Mouse (Mus musculus) E14TG2a.4 (cell line): ENCODE results near the gene Usp1.
"Not testable (repeated sequence)": the region's sequence is repeated elsewhere in the genome, so short reads cannot be mapped to it uniquely, and the experiment has no call there.

Experiments
- H3K27me3 ChIP-seq: 2 replicates; pipeline ENCODE4 v1.6.1; 2014; ENCODE audit warnings: low read length, control low read depth; ENCODE audit not compliant: insufficient read depth
- H3K36me3 ChIP-seq: 2 replicates; pipeline ENCODE4 v1.6.1; 2014; ENCODE audit warnings: low read length, control low read depth; ENCODE audit not compliant: insufficient read depth
- H3K4me1 ChIP-seq: replicated peaks from 2 replicates; pipeline ENCODE4 v1.6.1; 2014; ENCODE audit warnings: low read depth, low read length, control low read depth
- H3K4me3 ChIP-seq: replicated peaks from 2 replicates; pipeline ENCODE4 v1.5.1; 2014; ENCODE audit warnings: mild to moderate bottlenecking, low read length
- H3K9me3 ChIP-seq: 2 replicates; pipeline ENCODE4 v1.6.1; 2014; ENCODE audit warnings: low read length, control low read depth
- CTCF ChIP-seq: conservative IDR thresholded peaks from 2 replicates; pipeline ENCODE4 v1.5.1; 2014; ENCODE audit warnings: low read length
- NANOG ChIP-seq: IDR thresholded peaks from 2 replicates; pipeline ENCODE4 v1.6.1; 2014; ENCODE audit warnings: borderline replicate concordance, low read length, mixed read lengths
- POU5F1 ChIP-seq: IDR thresholded peaks from 2 replicates; pipeline ENCODE4 v1.6.1; 2014; ENCODE audit warnings: low read length, borderline replicate concordance

The Usp1 gene

GRCm38 (mm10) chr4:98969946-98970345 lies 46.3 kb downstream of the Usp1 start:
- TF ChIP-seq CTCF, result no peak
- TF ChIP-seq NANOG, result no peak
- TF ChIP-seq POU5F1, result no peak

GRCm38 (mm10) chr4:98975741-98976140 lies 52.1 kb downstream of the Usp1 start:
- Histone ChIP-seq H3K4me3 (no peak overlapping the region), H3K4me1 (no peaks in the 10 kb centered on the region), H3K36me3 (peaks cover 4% of the 10 kb centered on the region), H3K9me3 (no peaks in the 10 kb centered on the region), H3K27me3 (no peaks in the 10 kb centered on the region)
- no peak for TF ChIP-seq CTCF
- no peak for TF ChIP-seq POU5F1
- no peak for TF ChIP-seq NANOG

More at GRCm38 (mm10) chr4:98969946-98970345, 46.3 kb downstream of the Usp1 start:
- Histone ChIP-seq H3K9me3 (no peaks in the 10 kb centered on the region), H3K4me1 (no peaks in the 10 kb centered on the region), H3K36me3 (peaks cover 26% of the 10 kb centered on the region), H3K4me3 (no peak overlapping the region), H3K27me3 (no peaks in the 10 kb centered on the region)

DNA sequence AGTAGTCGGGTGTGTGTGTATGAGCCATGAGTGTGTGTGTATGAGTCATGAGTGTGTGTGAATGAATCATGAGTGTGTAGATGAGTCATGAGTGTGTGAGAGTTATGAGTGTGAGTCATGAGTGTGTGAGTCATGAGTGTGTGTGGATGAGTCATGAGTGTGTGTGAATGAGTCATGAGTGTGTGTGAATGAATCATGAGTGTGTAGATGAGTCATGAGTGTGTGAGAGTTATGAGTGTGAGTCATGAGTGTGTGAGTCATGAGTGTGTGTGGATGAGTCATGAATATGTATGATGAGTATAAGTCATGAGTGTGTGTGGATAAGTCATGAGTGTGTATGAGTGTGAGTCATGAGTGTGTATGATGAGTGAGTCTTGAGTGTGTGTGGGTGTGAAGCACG lies 54.7 kb downstream of the Usp1 start:
- not testable (repeated sequence) for H3K36me3 ChIP-seq, H3K4me1 ChIP-seq

DNA sequence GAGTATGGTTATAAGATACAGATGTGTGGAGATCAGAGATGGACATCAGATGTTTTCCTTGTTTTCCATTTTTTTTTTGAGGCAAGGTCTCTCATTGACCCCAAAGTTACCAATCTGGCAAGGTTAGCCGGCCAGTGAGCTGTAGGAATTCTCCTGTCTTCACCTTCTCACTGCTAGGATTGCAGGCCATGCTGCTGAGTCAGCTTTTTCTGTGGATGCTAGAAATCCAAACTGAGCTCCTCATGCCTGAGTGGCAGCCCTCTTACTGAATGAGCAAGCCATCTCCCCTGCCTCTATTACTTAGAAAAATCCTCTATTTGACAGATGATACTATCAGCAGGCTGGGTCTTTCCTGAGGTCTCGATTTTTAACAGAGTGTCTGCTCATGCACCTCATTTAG lies 55.1 kb downstream of the Usp1 start:
- Histone ChIP-seq H3K9me3 (no peaks in the 10 kb centered on the region), H3K36me3 (no peaks in the 10 kb centered on the region), H3K27me3 (no peaks in the 10 kb centered on the region), H3K4me3 (no peak overlapping the region), H3K4me1 (no peaks in the 10 kb centered on the region)
- TF ChIP-seq NANOG, result no peak
- no peak for TF ChIP-seq CTCF
- TF ChIP-seq POU5F1, result no peak

More for the DNA sequence above, 54.7 kb downstream of the Usp1 start:
- H3K4me3 ChIP-seq, H3K9me3 ChIP-seq, H3K27me3 ChIP-seq: not testable (repeated sequence)

DNA sequence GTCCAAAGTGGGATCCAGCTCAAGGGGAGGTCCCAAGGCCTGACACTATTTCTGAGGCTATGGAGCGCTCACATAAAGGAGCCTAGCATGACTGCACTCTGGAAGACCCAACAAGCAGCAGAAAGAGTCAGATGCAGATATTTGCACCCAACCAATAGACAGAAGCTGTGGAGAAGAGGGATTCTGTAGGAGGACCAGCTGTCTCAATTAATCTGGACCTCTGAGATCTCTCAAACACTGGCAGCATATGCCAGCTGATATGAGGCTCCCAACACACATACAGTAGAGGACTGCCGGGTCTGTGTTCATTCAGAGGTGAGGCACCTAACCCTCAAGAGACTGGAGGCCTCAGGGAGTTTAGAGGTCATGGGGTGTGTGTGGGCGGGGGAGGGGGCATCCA lies 56.4 kb downstream of the Usp1 start:
- not testable (repeated sequence) for H3K36me3 ChIP-seq, H3K9me3 ChIP-seq, H3K27me3 ChIP-seq, H3K4me3 ChIP-seq, H3K4me1 ChIP-seq

- H3K4me1 ChIP-seq, result no peaks in the 10 kb centered on the region
- H3K9me3 ChIP-seq, result peaks cover 11% of the 10 kb centered on the region
- H3K36me3 ChIP-seq, result no peaks in the 10 kb centered on the region
- H3K27me3 ChIP-seq, result no peaks in the 10 kb centered on the region
- H3K4me3 ChIP-seq, result no peak overlapping the region
- TF ChIP-seq CTCF (no peak), POU5F1 (no peak), NANOG (no peak)
Measured at GRCm38 (mm10) chr4:98984701-98985100, 61.1 kb downstream of the Usp1 start.
